Mouse (Mus musculus) C2C12 (cell line): ENCODE data around the gene Gm9732. TPM values are rescaled to one million over a fixed set of nuclear protein-coding genes. Genes with fewer than 3 reads are reported as not detected.

Experiments
- polyA plus RNA-seq: library from polyadenylated mRNA; unstranded; fragments of >200 nt; fragmentation: generic; extraction: Trizol; gene quantifications from one replicate; pipeline ENCODE4 v1.2.1, GENCODE M21; 2012; ENCODE audit warnings: missing spikeins

The Gm9732 gene
- polyA plus RNA-seq, 1 experiment = 11.6 TPM

Other genes starting within 250 kb of the Gm9732 start
- 0.09 TPM for gene Gm8094, start 198.4 kb upstream of the Gm9732 start, polyA plus RNA-seq
- 0.02 TPM for gene Gm8104, start 174.4 kb upstream of the Gm9732 start, polyA plus RNA-seq
- gene Gm7233, start 95.2 kb upstream of the Gm9732 start, polyA plus RNA-seq = not detected
- not detected for gene Gm8122, start 39.7 kb upstream of the Gm9732 start, polyA plus RNA-seq
- gene Gm8126, start 16.4 kb upstream of the Gm9732 start, polyA plus RNA-seq = 0.22 TPM
- not detected for gene Gm8127, start 18.8 kb downstream of the Gm9732 start, polyA plus RNA-seq
- gene 1700001F09Rik, start 72.8 kb downstream of the Gm9732 start, polyA plus RNA-seq = not detected
- gene Gm8138, start 141.3 kb downstream of the Gm9732 start, polyA plus RNA-seq = not detected